Mouse (Mus musculus): ENCODE measurements around the gene Zfhx3. TPM values are rescaled to one million over a fixed set of nuclear protein-coding genes. Genes with fewer than 3 reads are reported as not detected.

The Zfhx3 gene
- polyA plus RNA-seq, 1 experiment = 2.2 TPM

- DNase-seq (ENCODE audit: low read depth) = no peak
Observed at GRCm38 (mm10) chr8:108361402-108361801, 419.0 kb downstream of the Zfhx3 start.

- DNase-seq (ENCODE audit: low read depth) = no peak
Observed at GRCm38 (mm10) chr8:108362421-108362820, 420.0 kb downstream of the Zfhx3 start.

- DNase-seq (ENCODE audit: low read depth) = no peak
Observed at GRCm38 (mm10) chr8:108363435-108363834, 421.0 kb downstream of the Zfhx3 start.

- no peak for DNase-seq (ENCODE audit: low read depth)
Observed at GRCm38 (mm10) chr8:108363856-108364255, 421.4 kb downstream of the Zfhx3 start.

GRCm38 (mm10) chr8:108369081-108369480, 426.6 kb downstream of the Zfhx3 start:
- no peak for DNase-seq (ENCODE audit: low read depth)

- no peak for DNase-seq (ENCODE audit: low read depth)
Observed at GRCm38 (mm10) chr8:108370731-108371130, 428.3 kb downstream of the Zfhx3 start.

GRCm38 (mm10) chr8:108373046-108373445, 430.6 kb downstream of the Zfhx3 start:
- DNase-seq (ENCODE audit: low read depth) = no peak

- no peak for DNase-seq (ENCODE audit: low read depth)
Observed at GRCm38 (mm10) chr8:108378036-108378435, 435.6 kb downstream of the Zfhx3 start.

GRCm38 (mm10) chr8:108383121-108383520, 440.7 kb downstream of the Zfhx3 start:
- no peak for DNase-seq (ENCODE audit: low read depth)

GRCm38 (mm10) chr8:108387160-108387912, 444.9 kb downstream of the Zfhx3 start:
- DNase-seq (ENCODE audit: low read depth) = no peak

GRCm38 (mm10) chr8:108387913-108388274, 445.4 kb downstream of the Zfhx3 start:
- no peak for DNase-seq (ENCODE audit: low read depth)

GRCm38 (mm10) chr8:108392909-108393308, 450.5 kb downstream of the Zfhx3 start:
- no peak for DNase-seq (ENCODE audit: low read depth)

- DNase-seq (ENCODE audit: low read depth) = no peak
Observed at GRCm38 (mm10) chr8:108402149-108402548, 459.7 kb downstream of the Zfhx3 start.

GRCm38 (mm10) chr8:108406716-108407494, 464.5 kb downstream of the Zfhx3 start:
- no peak for DNase-seq (ENCODE audit: low read depth)

GRCm38 (mm10) chr8:108419162-108419844, 476.9 kb downstream of the Zfhx3 start:
- no peak for DNase-seq (ENCODE audit: low read depth)

- no peak for DNase-seq (ENCODE audit: low read depth)
Observed at GRCm38 (mm10) chr8:108422521-108422920, 480.1 kb downstream of the Zfhx3 start.

- no peak for DNase-seq (ENCODE audit: low read depth)
Observed at GRCm38 (mm10) chr8:108424337-108424736, 481.9 kb downstream of the Zfhx3 start.

- DNase-seq (ENCODE audit: low read depth) = no peak
Observed at GRCm38 (mm10) chr8:108433321-108433720, 490.9 kb downstream of the Zfhx3 start.

- DNase-seq (ENCODE audit: low read depth) = no peak
Observed at GRCm38 (mm10) chr8:108434510-108434909, 492.1 kb downstream of the Zfhx3 start.

- no peak for DNase-seq (ENCODE audit: low read depth)
Observed at GRCm38 (mm10) chr8:108436336-108436735, 493.9 kb downstream of the Zfhx3 start.

- DNase-seq (ENCODE audit: low read depth) = no peak
Observed at GRCm38 (mm10) chr8:108437316-108437830, 494.9 kb downstream of the Zfhx3 start.

- no peak for DNase-seq (ENCODE audit: low read depth)
Observed at GRCm38 (mm10) chr8:108440476-108440875, 498.0 kb downstream of the Zfhx3 start.
